Comparison of ENCODE assay signal across 27 mouse cellular contexts in genomic region chr2:131156987-131157386, GRCm38 (mm10). TPM values are rescaled to one million over a fixed set of nuclear protein-coding genes. Genes with fewer than 3 reads are reported as not detected.
DNase-seq lines count a peak whose midpoint lies in the region; ATAC-seq and TF ChIP-seq lines count a peak whose summit lies in the region.
"Had no signal": no experiment of that assay in that cellular context is flagged by ENCODE, and none has a peak within 500 bp of the region (broad histone marks: within the 10 kb centered on the region; RNA-seq: fewer than 3 reads in every experiment).

No protein-coding gene starts in this region.

- TF ChIP-seq POLR2A in testis, adult 2 months (IDR thresholded peaks at IDR 0.05; ENCODE audit: control insufficient read depth, low read depth, low read length): no peak

- H3K4me1 ChIP-seq in heart, embryonic 10.5 days: peaks cover 48% of the 10 kb centered on the region
- H3K4me1 ChIP-seq in testis, adult 2 months (ENCODE audit: control insufficient read depth, insufficient read depth, low read length): peaks cover 9% of the 10 kb centered on the region
- peaks cover 84% of the 10 kb centered on the region for H3K4me1 ChIP-seq in liver, embryonic 13.5 days (replicated peaks)
- peaks cover 35% of the 10 kb centered on the region for H3K4me1 ChIP-seq in hindbrain, embryonic 12.5 days

- DNase-seq in heart, embryonic 10.5 days (ENCODE audit: low spot score): no peak
- no peak for DNase-seq in heart, adult 9 months (ENCODE audit: low spot score in 2 of 2)
- no peak for DNase-seq in testis, postnatal 10 days (ENCODE audit: low spot score)
- DNase-seq in liver, embryonic 13.5 days: no peak
- no peak for DNase-seq in cerebellum, postnatal 4 days (ENCODE audit: low spot score in 2 of 2)
- DNase-seq: adrenal gland, postnatal 14 days; cerebellum, adult 9-10 months; kidney, adult 9 months; kidney, postnatal 14 days; lung, adult 2 months; lung, postnatal 14 days had no signal

- H3K36me3 ChIP-seq in heart, embryonic 10.5 days: peaks cover 25% of the 10 kb centered on the region
- peaks cover 6% of the 10 kb centered on the region for H3K36me3 ChIP-seq in testis, adult 2 months (ENCODE audit: control insufficient read depth, insufficient read depth, low read length)
- H3K36me3 ChIP-seq in liver, embryonic 13.5 days: peaks cover 49% of the 10 kb centered on the region
- H3K36me3 ChIP-seq in hindbrain, embryonic 12.5 days: peaks cover 18% of the 10 kb centered on the region

- no peaks in the 10 kb centered on the region for H3K27me3 ChIP-seq in heart, embryonic 10.5 days (ENCODE audit: insufficient read depth, poor library complexity, severe bottlenecking)
- H3K27me3 ChIP-seq in testis, adult 2 months (ENCODE audit: control insufficient read depth, insufficient read depth, low read length): no peaks in the 10 kb centered on the region
- no peaks in the 10 kb centered on the region for H3K27me3 ChIP-seq in liver, embryonic 13.5 days
- H3K27me3 ChIP-seq in hindbrain, embryonic 12.5 days: no peaks in the 10 kb centered on the region
- H3K27me3 ChIP-seq: embryonic facial prominence, embryonic 15.5 days; forebrain, embryonic 12.5 days; intestine, embryonic 15.5 days had no signal

- peak overlapping the region; percentile 87 for H3K9ac ChIP-seq in liver, embryonic 13.5 days
- no peak overlapping the region for H3K9ac ChIP-seq in hindbrain, embryonic 12.5 days
- H3K9ac ChIP-seq: embryonic facial prominence, embryonic 15.5 days; intestine, embryonic 15.5 days had no signal

- peak overlapping the region; percentile 56; the same call in 1 of the 2 replicates for H3K27ac ChIP-seq in heart, embryonic 10.5 days
- H3K27ac ChIP-seq in testis, adult 2 months (ENCODE audit: control insufficient read depth, insufficient read depth, low read depth, low read length): peak overlapping the region; percentile 75
- H3K27ac ChIP-seq in liver, embryonic 13.5 days: peak overlapping the region; percentile 95
- no peak overlapping the region for H3K27ac ChIP-seq in hindbrain, embryonic 12.5 days
- H3K27ac ChIP-seq: embryonic facial prominence, embryonic 15.5 days; forebrain, embryonic 12.5 days; intestine, embryonic 15.5 days had no signal

- 89% methylated on average over 7 of the region's 7 CpGs for WGBS in heart, embryonic 10.5 days
- WGBS in liver, embryonic 13.5 days (ENCODE audit: insufficient replicate concordance): 85% methylated on average over 7 of the region's 7 CpGs
- 91% methylated on average over 7 of the region's 7 CpGs for WGBS in hindbrain, embryonic 12.5 days

- no peak for TF ChIP-seq CTCF in testis, adult 2 months (IDR thresholded peaks at IDR 0.05; ENCODE audit: control insufficient read depth, insufficient read depth, insufficient replicate concordance, low read depth, low read length)

- no peaks in the 10 kb centered on the region for H3K9me3 ChIP-seq in heart, embryonic 10.5 days
- H3K9me3 ChIP-seq in liver, embryonic 13.5 days (replicated peaks): no peaks in the 10 kb centered on the region
- no peaks in the 10 kb centered on the region for H3K9me3 ChIP-seq in hindbrain, embryonic 12.5 days (replicated peaks)
- H3K9me3 ChIP-seq: embryonic facial prominence, embryonic 15.5 days; forebrain, embryonic 12.5 days; intestine, embryonic 15.5 days had no signal

- 0 out of 2 replicates have a peak overlapping the region, but pooled peaks have one; percentile 3 for H3K4me3 ChIP-seq in heart, embryonic 10.5 days
- H3K4me3 ChIP-seq in testis, adult 2 months (ENCODE audit: control insufficient read depth, low read depth, low read length): peak overlapping the region; percentile 82
- H3K4me3 ChIP-seq in liver, embryonic 13.5 days (replicated peaks): peak overlapping the region; percentile 75; the same call in 1 of the 2 replicates
- no peak overlapping the region for H3K4me3 ChIP-seq in hindbrain, embryonic 12.5 days
- H3K4me3 ChIP-seq: embryonic facial prominence, embryonic 15.5 days; forebrain, embryonic 12.5 days; intestine, embryonic 15.5 days had no signal

- no peak for ATAC-seq in liver, embryonic 13.5 days (ENCODE audit: low read depth)
- no peak for ATAC-seq in hindbrain, embryonic 12.5 days (ENCODE audit: low FRiP score)
- ATAC-seq: hindbrain, embryonic 16.5 days; intestine, embryonic 15.5 days had no signal

- peak overlapping the region; percentile 79; the same call in 1 of the 2 replicates for H3K4me2 ChIP-seq in liver, embryonic 13.5 days
- no peak overlapping the region for H3K4me2 ChIP-seq in hindbrain, embryonic 12.5 days (replicated peaks)
- H3K4me2 ChIP-seq: embryonic facial prominence, embryonic 15.5 days; forebrain, embryonic 12.5 days; intestine, embryonic 15.5 days; midbrain, embryonic 11.5 days had no signal

RNA-seq across cellular contexts. Expression of gene 1700037H04Rik, which starts 2.9 kb away (rescaled TPM):
- polyA plus RNA-seq in heart, embryonic 10.5 days (2016; fragmentation: Nextera tagmentation; extraction: Ambion mirVana): 82.6 and 86.0 TPM in 2 replicates
- polyA plus RNA-seq in testis, adult 2 months (2012; rRNA removed): 827 and 879 TPM in 2 replicates
- polyA plus RNA-seq in liver, embryonic 13.5 days (2015; fragmentation: Nextera tagmentation; extraction: Ambion mirVana): 124 and 129 TPM in 2 replicates
- 87.4 and 89.7 TPM in 2 replicates for polyA plus RNA-seq in hindbrain, embryonic 12.5 days (2016; fragmentation: Nextera tagmentation; extraction: Ambion mirVana)

RNA-seq across cellular contexts. Expression of gene Cenpb, which starts 22.9 kb away (rescaled TPM):
- 4.9 and 5.1 TPM in 2 replicates for polyA plus RNA-seq in heart, embryonic 10.5 days (2016; fragmentation: Nextera tagmentation; extraction: Ambion mirVana)
- polyA plus RNA-seq in testis, adult 2 months (2012; rRNA removed): 7.6 and 7.9 TPM in 2 replicates
- 3.5 and 4.5 TPM in 2 replicates for polyA plus RNA-seq in liver, embryonic 13.5 days (2015; fragmentation: Nextera tagmentation; extraction: Ambion mirVana)
- polyA plus RNA-seq in hindbrain, embryonic 12.5 days (2016; fragmentation: Nextera tagmentation; extraction: Ambion mirVana): 18.3 and 18.5 TPM in 2 replicates

RNA-seq across cellular contexts. Expression of gene Gm11037, which starts 23.7 kb away (rescaled TPM):
- polyA plus RNA-seq in heart, embryonic 10.5 days (2016; fragmentation: Nextera tagmentation; extraction: Ambion mirVana): not detected in 2 replicates
- not detected in 2 replicates for polyA plus RNA-seq in testis, adult 2 months (2012; rRNA removed)
- not detected in 2 replicates for polyA plus RNA-seq in liver, embryonic 13.5 days (2015; fragmentation: Nextera tagmentation; extraction: Ambion mirVana)
- polyA plus RNA-seq in hindbrain, embryonic 12.5 days (2016; fragmentation: Nextera tagmentation; extraction: Ambion mirVana): not detected in 2 replicates
- polyA plus RNA-seq: brain, embryonic 14.5 days; C2C12; embryonic facial prominence, embryonic 15.5 days; forebrain, embryonic 12.5 days; frontal cortex, adult 2 months; gonadal fat pad, adult 2 months; heart, embryonic 14.5 days; hindbrain, embryonic 16.5 days; intestine, embryonic 15.5 days; limb, embryonic 11.5 days; lung, adult 2 months; midbrain, embryonic 11.5 days; midbrain, postnatal 0 days; small intestine, adult 2 months; stomach, embryonic 16.5 days had no signal

RNA-seq across cellular contexts. Expression of gene Cdc25b, which starts 29.8 kb away (rescaled TPM):
- 27.8 and 35.9 TPM in 2 replicates for polyA plus RNA-seq in heart, embryonic 10.5 days (2016; fragmentation: Nextera tagmentation; extraction: Ambion mirVana)
- 2.9 and 3.1 TPM in 2 replicates for polyA plus RNA-seq in testis, adult 2 months (2012; rRNA removed)
- polyA plus RNA-seq in liver, embryonic 13.5 days (2015; fragmentation: Nextera tagmentation; extraction: Ambion mirVana): 171 and 201 TPM in 2 replicates
- polyA plus RNA-seq in hindbrain, embryonic 12.5 days (2016; fragmentation: Nextera tagmentation; extraction: Ambion mirVana): 69.8 and 85.7 TPM in 2 replicates

RNA-seq across cellular contexts. Expression of gene Hspa12b, which starts 29.9 kb away (rescaled TPM):
- polyA plus RNA-seq in heart, embryonic 10.5 days (2016; fragmentation: Nextera tagmentation; extraction: Ambion mirVana): 10.0 and 10.8 TPM in 2 replicates
- polyA plus RNA-seq in testis, adult 2 months (2012; rRNA removed): 5.4 and 6.6 TPM in 2 replicates
- 2.1 and 2.2 TPM in 2 replicates for polyA plus RNA-seq in liver, embryonic 13.5 days (2015; fragmentation: Nextera tagmentation; extraction: Ambion mirVana)
- polyA plus RNA-seq in hindbrain, embryonic 12.5 days (2016; fragmentation: Nextera tagmentation; extraction: Ambion mirVana): 8.6 and 8.9 TPM in 2 replicates
